Mouse (Mus musculus): ENCODE measurements around the gene Iqsec2.
"Not testable (repeated sequence)": the region's sequence is repeated elsewhere in the genome, so short reads cannot be mapped to it uniquely, and the experiment has no call there.

Gene Iqsec2

GRCm38 (mm10) chrX:152179670-152180656 lies 35.9 kb downstream of the Iqsec2 start:
- no peak for DNase-seq

DNA sequence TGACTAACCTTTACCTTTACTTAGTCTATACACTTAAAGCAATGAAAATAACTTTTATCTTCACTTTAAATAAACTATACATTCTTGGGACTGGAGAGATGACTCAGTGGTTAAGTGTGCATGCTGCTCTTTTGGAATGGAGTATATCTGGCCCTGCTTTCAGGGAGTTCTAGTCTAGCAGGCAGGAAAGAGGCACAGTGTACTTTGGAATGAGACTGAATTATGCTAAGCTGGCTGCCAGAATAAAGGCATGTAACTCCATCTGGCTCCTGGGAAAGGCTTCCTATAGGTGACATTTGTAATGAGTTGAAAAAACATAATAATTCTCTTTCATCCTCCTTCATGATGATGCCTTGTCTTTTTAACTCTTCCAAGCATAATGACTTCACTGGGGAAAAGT lies 43.1 kb downstream of the Iqsec2 start:
- DNase-seq: no peak

GRCm38 (mm10) chrX:152191266-152191665 lies 47.2 kb downstream of the Iqsec2 start:
- no peak for DNase-seq

DNA sequence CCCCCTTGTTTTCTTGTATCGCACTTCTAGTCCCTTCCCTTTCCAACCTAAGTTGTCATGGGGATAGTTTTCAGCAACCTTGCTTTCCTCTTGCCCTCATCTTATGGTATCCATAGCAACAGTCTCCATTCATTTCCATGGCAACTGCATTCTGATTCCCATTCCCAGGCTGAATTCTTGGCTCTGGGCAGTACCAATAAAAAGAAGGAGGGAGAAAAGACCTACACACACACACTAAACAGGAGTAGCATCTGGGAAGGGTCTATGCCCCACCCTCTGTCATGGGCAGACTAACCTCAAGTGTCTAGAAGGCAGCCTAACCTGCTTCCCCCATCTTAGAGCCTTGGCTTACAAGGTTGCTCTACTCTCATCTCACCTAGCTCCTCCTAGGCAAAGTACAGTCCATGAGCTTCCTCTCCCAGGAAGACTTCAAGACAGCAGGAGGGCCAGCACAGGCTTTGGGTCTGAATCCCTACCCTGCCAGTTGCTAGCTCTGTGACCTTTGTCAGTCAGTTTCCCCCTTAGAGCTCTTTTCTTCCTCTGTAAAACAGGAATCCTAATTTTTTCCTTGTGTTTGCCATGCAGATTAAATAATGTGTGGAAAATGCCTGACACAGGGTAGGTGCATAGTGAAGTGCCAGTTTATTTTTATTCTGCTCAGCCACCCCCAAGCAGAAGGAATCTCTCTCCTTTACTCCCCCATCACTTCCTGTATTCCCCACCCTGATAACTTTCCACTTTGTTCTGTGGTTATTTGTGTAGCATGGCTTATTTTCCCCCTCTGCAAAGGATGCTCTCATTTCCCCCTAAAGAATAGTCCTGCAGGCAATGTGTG lies 54.0 kb downstream of the Iqsec2 start:
- no peak for DNase-seq

DNA sequence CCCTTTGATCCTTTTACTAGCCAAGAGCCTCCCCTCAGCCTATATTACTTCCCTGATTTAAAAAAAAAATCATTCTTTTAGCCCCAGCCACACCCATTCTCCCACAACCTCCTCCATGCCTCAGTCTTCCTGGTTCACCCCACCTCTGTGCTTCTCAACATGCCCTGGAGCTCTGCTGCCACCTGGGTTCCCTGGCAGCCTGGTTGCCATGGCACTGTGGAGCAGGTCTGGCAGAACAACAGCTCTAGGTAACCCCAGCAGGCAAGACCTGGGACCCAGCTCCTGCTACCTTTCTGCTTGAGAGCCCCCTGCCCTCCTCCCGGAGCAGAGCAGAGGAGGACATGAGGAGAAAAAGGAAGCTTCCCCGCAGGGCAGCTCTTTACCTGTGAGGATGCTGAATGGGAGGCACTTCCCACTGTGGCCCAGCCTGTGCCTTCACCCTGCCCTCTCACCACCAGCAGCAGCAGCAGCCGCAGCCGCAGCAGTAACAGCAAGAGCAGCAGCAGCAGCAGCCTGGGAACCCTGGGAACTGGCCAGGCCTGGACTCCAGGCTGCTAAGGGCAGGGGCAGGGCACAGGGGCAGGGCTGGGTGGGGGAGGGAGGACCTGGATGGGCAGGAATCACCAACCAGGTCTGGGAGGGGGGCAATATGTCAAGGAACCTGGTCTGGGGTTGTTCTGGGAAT lies 57.8 kb downstream of the Iqsec2 start:
- peak; percentile 25 to 45 for DNase-seq

DNA sequence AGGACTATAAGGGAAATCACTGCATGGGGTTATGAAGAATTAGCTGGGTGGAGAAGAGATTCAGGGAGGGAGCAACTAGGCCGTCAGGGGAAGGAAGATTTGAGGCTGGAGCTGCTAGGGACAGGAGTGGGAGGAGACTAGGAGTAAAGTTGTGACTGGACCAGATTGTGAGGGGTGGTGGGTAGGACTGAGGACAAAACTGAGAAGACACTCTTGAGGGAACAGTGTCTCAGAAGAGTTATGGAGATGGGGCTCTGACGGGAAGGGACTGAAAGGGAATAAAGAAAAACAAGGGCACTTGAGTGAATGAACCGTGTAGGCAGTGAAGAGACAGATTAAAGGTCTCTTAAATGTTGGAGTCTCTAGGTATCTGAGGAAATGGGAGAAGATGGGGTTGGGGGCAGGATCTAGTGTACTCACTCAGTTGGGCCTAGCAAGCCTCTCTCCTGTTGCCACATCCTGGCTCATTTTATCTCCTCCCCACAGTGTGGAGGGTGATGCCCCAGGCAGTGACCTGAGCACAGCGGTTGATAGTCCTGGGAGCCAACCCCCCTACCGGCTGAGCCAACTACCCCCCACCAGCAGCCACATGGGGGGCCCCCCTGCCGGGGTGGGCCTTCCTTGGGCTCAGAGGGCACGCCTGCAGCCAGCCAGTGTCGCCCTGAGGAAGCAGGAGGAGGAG lies 58.5 kb downstream of the Iqsec2 start:
- DNase-seq: no peak

DNA sequence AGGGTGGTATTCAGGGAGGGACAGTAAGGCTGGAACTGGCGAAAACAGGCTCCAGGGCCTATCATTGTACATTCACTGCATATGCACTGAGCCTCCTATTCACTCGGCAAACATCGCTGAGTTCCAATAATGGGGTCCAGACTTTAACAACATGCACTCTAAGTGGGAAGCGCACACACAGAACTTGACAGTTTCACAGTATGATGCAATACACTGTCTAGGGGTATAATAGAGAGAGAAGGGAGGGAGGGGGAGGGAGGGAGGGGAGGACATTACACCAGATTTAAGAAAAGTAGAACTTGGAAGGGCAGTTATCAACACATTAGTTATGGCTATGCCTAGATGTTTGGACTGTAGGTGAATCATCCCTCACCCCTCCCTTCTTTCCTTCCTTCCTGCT lies 59.2 kb downstream of the Iqsec2 start:
- DNase-seq: no peak

- DNase-seq: no peak
Observed at GRCm38 (mm10) chrX:152205486-152205885, 61.4 kb downstream of the Iqsec2 start.

DNA sequence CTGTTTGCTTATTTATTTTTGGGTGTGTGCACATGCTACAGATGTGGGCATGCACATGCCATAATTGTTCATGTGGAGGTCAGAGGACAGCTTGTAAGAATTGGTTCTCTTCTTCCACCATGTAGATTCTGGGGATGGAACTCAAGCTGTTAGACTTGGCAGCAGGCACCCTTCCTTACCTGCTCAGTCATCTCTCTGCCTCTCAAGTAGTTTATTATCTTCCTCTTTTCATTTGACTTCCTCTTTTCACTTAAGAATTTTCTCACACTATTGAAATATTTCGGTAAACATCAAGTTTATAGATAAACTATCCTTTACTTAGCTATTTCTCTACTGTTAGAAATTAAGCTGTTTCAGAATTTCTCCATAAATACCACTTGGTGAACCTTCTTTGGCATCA lies 70.6 kb downstream of the Iqsec2 start:
- DNase-seq: no peak

GRCm38 (mm10) chrX:152218529-152218928 lies 74.5 kb downstream of the Iqsec2 start:
- no peak for DNase-seq

DNA sequence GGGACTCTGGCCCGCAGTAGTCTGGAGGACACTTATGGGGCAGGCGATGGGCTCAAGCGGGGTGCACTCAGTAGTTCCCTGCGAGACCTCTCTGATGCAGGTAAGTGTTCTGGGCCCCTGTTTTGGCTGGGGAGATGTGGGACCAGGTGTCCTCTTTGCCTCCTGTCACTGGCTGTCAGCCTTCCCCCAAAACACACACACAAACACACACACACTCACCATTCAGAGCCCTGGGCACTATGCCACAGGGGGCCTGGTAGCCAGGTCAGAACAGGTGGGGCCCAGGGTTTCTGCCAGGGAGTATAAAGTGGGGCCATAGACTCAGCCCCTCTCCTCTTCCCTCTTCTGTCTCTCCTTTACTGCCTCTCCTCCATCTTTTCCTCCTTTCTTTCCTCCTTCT lies 77.7 kb downstream of the Iqsec2 start:
- peak; percentile 16 to 37 for DNase-seq

DNA sequence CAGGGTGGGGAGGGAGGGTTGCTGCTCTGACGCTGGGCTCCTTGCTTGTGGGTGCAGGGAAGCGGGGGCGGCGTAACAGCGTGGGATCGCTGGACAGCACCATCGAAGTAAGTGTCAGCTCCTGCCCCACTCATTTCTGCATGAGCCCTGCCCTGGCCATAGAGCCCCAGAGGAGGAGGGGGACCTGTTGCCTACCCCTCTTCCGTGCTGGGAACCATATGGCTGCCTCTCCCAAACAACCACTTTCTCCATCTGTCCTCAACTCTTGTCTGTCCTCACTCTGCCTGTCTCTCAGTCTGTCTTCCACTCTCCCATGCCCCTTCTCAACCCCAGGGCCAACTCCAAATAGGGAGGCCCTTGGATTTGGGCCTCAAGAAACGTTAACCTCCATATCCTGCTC lies 78.2 kb downstream of the Iqsec2 start:
- peak; percentile 24 to 35 for DNase-seq

- no peak for DNase-seq
Observed at GRCm38 (mm10) chrX:152223313-152223712, 79.2 kb downstream of the Iqsec2 start.

DNA sequence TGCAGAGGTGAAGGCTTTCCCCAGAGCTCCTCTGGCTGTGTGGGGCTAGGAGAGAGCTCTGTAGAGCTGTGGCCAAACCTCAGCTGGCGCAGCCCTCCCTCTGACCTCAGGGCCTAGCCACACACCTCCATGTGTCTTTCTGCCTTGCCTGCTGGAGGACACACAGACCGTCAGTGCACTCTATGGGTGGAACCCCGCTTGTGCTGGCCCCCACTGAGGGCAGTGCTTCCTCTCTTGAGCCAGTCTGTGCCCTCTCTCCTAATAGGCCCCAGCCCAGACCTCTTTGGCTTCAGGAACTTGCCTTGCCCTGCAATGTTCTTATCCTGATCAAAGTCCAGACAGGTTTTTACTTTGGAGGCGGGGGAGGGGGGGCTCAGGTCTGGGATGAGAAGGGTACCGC lies 80.2 kb downstream of the Iqsec2 start:
- DNase-seq: no peak

GRCm38 (mm10) chrX:152232781-152233763 lies 89.0 kb downstream of the Iqsec2 start, which contains the start of gene Kdm5c:
Gene Kdm5c, plus strand, starts transcription at chrX:152233020.
- DNase-seq: peak; percentile 92 to 98

DNA sequence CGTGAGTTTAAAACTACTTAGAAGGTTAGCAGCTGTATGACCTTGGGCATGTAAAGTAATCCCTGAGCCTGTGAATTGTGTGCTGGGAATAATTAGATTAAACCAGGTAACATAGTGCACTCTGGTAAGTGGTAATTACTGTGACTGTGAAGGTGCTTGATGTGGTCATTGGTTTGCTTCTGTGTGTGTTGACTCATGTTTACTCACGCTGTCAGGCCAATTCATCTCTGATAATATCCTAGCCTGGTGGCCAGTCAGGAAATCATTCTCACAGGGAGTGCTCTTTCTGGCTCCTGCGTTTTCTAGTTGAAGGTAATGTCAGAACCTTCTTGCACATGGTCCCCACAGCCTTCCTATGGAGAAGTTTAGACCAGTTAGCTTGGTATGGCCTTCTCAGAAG lies 90.1 kb downstream of the Iqsec2 start:
- no peak for DNase-seq

GRCm38 (mm10) chrX:152235758-152236157 lies 91.7 kb downstream of the Iqsec2 start:
- no peak for DNase-seq

GRCm38 (mm10) chrX:152243140-152243539 lies 99.1 kb downstream of the Iqsec2 start:
- DNase-seq: not testable (repeated sequence)

- no peak for DNase-seq
Observed at GRCm38 (mm10) chrX:152244492-152245189, 100.6 kb downstream of the Iqsec2 start.

DNA sequence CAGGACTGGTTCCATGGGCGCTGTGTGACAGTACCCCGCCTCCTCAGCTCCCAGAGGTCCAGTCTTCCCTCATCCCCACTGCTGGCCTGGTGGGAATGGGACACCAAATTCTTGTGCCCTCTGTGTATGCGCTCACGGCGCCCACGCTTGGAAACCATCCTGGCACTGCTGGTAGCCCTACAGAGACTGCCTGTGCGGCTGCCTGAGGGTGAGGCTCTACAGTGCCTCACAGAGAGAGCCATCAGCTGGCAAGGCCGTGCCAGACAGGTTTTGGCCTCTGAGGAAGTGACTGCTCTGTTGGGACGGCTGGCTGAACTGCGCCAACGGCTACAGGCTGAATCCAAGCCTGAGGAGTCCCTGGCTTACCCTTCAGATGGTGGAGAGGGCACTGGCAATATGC lies 127.1 kb downstream of the Iqsec2 start:
- DNase-seq: no peak

All from cerebellum, postnatal 36 days (tissue).